Mouse (Mus musculus) midbrain, embryonic 10.5 days (tissue): ENCODE measurements at regions not wholly inside any gene's neighbourhood (a gene's known extent, or its start where the extent isn't known, plus 50 kb on each side); places are given as distances from the start of the nearest gene placed in this dataset.

Experiments
- DNase-seq: peaks from one replicate; pipeline ENCODE4 v3.0.0-alpha.2; 2017; ENCODE audit warnings: low spot score
- H3K27ac ChIP-seq: fragments of 300-500 bp; sonication (generic); replicated peaks from 2 replicates; pipeline ENCODE4 v1.5.1; 2016; ENCODE audit warnings: mild to moderate bottlenecking
- H3K27me3 ChIP-seq: fragments of 300-500 bp; sonication (generic); 2 replicates; pipeline ENCODE4 v1.6.1; 2016; ENCODE audit warnings: low read depth, mild to moderate bottlenecking; ENCODE audit not compliant: poor library complexity, severe bottlenecking
- H3K36me3 ChIP-seq: fragments of 300-500 bp; sonication (generic); 2 replicates; pipeline ENCODE4 v1.6.1; 2016; ENCODE audit warnings: mild to moderate bottlenecking, moderate library complexity
- H3K4me1 ChIP-seq: fragments of 300-500 bp; sonication (generic); 2 replicates; pipeline ENCODE4 v1.6.1; 2016
- H3K4me3 ChIP-seq: fragments of 300-500 bp; sonication (generic); 2 replicates; pipeline ENCODE4 v1.5.1; 2016; ENCODE audit warnings: mild to moderate bottlenecking, moderate library complexity
- H3K9me3 ChIP-seq: fragments of 300-500 bp; sonication (generic); replicated peaks from 2 replicates; pipeline ENCODE4 v1.6.1; 2016; ENCODE audit warnings: mild to moderate bottlenecking
- WGBS: fragments of 180-500 bp; shearing (Covaris S2); methylation state at CpG from one replicate; pipeline ENCODE4 v1.1.7; 2016; 5-methylcytosine and 5-hydroxymethylcytosine counted together

DNA sequence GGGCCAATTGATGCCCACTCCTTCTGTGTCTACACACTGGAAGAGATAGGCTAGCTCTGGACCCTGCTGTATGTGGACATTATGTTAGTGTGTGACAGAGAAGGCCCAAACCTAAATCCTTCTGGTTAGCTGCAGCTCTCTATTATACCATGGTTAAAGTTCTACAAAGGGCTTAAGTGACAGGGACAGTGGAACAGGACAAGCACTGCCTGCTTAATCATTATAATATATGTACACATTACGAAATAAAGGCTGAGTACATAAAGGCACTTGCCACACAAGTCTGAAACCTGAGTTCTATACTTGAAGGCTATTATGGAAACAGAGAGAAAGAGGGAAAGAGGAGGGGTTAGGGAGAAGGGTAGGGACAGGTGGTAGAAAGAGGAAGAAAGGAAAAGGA is 55.2 kb downstream of the Rdh14 start:
- WGBS, result 95% methylated on average over 1 of the region's 1 CpGs
- Histone ChIP-seq H3K9me3 (no peaks in the 10 kb centered on the region), H3K27me3 (peaks cover 30% of the 10 kb centered on the region), H3K27ac (no peak overlapping the region), H3K4me1 (no peaks in the 10 kb centered on the region), H3K4me3 (no peak overlapping the region), H3K36me3 (no peaks in the 10 kb centered on the region)
- no peak for DNase-seq

GRCm38 (mm10) chr12:10457960-10458655 is 67.5 kb downstream of the Rdh14 start:
- H3K4me1 ChIP-seq, result no peaks in the 10 kb centered on the region
- H3K27ac ChIP-seq, result no peak overlapping the region
- H3K36me3 ChIP-seq, result no peaks in the 10 kb centered on the region
- H3K27me3 ChIP-seq, result no peaks in the 10 kb centered on the region
- H3K9me3 ChIP-seq, result no peaks in the 10 kb centered on the region
- 79% methylated on average over 1 of the region's 1 CpGs for WGBS
- no peak for DNase-seq
- H3K4me3 ChIP-seq, result no peak overlapping the region

DNA sequence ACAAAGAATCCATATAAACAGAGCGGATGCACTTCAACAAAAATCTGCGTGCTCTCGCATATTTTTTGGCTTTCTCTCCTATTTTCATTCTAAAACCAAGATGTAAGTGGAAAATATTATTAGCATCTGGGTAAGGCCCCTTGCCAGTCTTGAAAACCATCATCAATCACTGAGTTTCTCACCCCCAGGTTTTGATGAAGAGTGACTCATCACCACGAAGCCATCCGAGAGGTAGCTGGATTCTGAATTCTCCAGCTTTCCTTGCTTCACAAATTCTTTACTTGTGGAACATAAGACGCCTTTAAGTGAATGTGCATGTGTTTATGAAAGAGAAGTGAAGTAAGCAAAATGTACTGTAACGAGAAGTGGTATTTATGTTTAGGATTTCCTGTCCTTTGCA is 71.2 kb downstream of the Rdh14 start:
- 86% methylated on average over 7 of the region's 7 CpGs for WGBS
- no peaks in the 10 kb centered on the region for H3K9me3 ChIP-seq
- no peaks in the 10 kb centered on the region for H3K4me1 ChIP-seq
- no peaks in the 10 kb centered on the region for H3K27me3 ChIP-seq
- no peak overlapping the region for H3K27ac ChIP-seq
- no peak overlapping the region for H3K4me3 ChIP-seq
- H3K36me3 ChIP-seq, result no peaks in the 10 kb centered on the region
- no peak for DNase-seq

- Histone ChIP-seq H3K4me3 (no peak overlapping the region), H3K9me3 (no peaks in the 10 kb centered on the region), H3K4me1 (no peaks in the 10 kb centered on the region), H3K36me3 (no peaks in the 10 kb centered on the region), H3K27me3 (no peaks in the 10 kb centered on the region), H3K27ac (no peak overlapping the region)
- DNase-seq, result no peak
- WGBS, result 54% methylated on average over 3 of the region's 3 CpGs
These were observed 72.4 kb downstream of the Rdh14 start for GRCm38 (mm10) chr12:10462956-10463355.

GRCm38 (mm10) chr12:10473986-10474385 is 83.4 kb downstream of the Rdh14 start:
- Histone ChIP-seq H3K36me3 (no peaks in the 10 kb centered on the region), H3K27ac (no peak overlapping the region), H3K4me3 (no peak overlapping the region), H3K27me3 (no peaks in the 10 kb centered on the region), H3K9me3 (no peaks in the 10 kb centered on the region), H3K4me1 (no peaks in the 10 kb centered on the region)
- 83% methylated on average over 1 of the region's 1 CpGs for WGBS
- DNase-seq, result no peak

DNA sequence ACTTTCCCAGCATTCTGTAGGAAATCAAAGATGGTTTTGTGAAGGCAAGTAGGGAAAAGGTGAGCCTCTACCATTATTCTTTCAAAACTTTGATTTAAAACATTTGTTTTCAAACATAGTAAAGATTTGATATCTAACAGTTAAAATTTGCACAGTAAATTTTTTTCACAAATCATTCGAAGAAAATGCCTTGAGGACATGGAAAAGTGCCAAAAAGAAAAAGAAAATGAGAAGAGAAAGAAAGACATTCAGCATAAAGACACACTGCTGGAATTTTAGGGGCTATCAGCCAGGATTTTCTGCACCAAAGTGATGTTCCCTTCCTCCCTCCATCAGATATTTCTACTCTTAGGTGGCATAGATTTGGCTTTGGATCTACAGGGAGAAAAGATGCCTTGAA is 90.2 kb downstream of the Rdh14 start:
- Histone ChIP-seq H3K27ac (no peak overlapping the region), H3K4me3 (no peak overlapping the region), H3K9me3 (no peaks in the 10 kb centered on the region), H3K36me3 (no peaks in the 10 kb centered on the region), H3K27me3 (no peaks in the 10 kb centered on the region), H3K4me1 (no peaks in the 10 kb centered on the region)
- WGBS, result 80% methylated on average over 1 of the region's 1 CpGs
- DNase-seq, result no peak

- Histone ChIP-seq H3K27ac (no peak overlapping the region), H3K4me3 (no peak overlapping the region), H3K4me1 (no peaks in the 10 kb centered on the region), H3K36me3 (no peaks in the 10 kb centered on the region), H3K27me3 (no peaks in the 10 kb centered on the region), H3K9me3 (no peaks in the 10 kb centered on the region)
- WGBS, result 89% methylated on average over 4 of the region's 4 CpGs
- DNase-seq, result no peak
These were observed 91.9 kb downstream of the Rdh14 start for GRCm38 (mm10) chr12:10482294-10483010.

GRCm38 (mm10) chr12:10506721-10507120 is 116.1 kb downstream of the Rdh14 start:
- H3K9me3 ChIP-seq, result no peaks in the 10 kb centered on the region
- no peaks in the 10 kb centered on the region for H3K4me1 ChIP-seq
- no peak overlapping the region for H3K27ac ChIP-seq
- no peaks in the 10 kb centered on the region for H3K27me3 ChIP-seq
- DNase-seq, result no peak
- no peak overlapping the region for H3K4me3 ChIP-seq
- no peaks in the 10 kb centered on the region for H3K36me3 ChIP-seq

DNA sequence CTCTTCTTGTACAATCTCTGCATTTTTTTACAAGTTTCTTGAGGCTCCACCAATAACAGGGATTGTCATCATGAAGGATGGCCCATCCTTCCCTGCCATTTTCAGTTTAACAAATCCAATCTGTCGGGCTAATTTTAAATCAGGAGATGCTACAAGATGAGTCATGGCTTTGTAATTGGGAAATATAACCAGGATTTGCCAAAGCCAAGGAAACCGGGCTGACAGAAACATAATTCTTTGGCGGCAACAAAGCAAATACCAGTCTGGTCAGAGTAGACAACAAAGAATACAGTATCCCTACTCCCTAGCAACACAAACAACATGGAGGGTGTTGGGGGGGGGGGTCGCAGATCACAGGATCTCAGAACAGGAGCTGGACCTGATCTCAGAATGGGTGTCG is 123.0 kb downstream of the Rdh14 start:
- H3K36me3 ChIP-seq, result no peaks in the 10 kb centered on the region
- H3K9me3 ChIP-seq, result no peaks in the 10 kb centered on the region
- no peaks in the 10 kb centered on the region for H3K27me3 ChIP-seq
- no peaks in the 10 kb centered on the region for H3K4me1 ChIP-seq
- DNase-seq, result no peak
- WGBS, result 89% methylated on average over 5 of the region's 5 CpGs
- no peak overlapping the region for H3K4me3 ChIP-seq
- H3K27ac ChIP-seq, result no peak overlapping the region

DNA sequence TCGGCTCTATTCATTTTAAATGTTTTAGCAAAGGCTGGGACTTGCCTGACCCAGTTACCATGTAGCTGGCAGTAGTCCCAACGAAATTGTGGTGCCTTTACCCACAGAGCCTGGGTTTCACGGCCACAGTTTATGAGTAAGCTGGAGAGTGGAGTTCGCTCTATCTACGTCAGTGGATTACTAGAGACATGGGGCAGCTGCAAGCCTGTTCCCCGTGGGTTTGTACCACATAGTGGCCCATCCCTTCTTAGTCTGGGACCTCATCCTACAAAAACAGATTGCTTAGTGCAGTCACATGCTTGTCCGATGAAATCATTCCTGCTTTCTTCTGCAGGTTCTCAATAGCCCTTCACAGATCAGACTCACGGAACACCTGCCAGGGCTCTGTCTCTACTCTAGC is 123.7 kb downstream of the Rdh14 start:
- Histone ChIP-seq H3K36me3 (no peaks in the 10 kb centered on the region), H3K27ac (no peak overlapping the region), H3K4me1 (no peaks in the 10 kb centered on the region), H3K27me3 (no peaks in the 10 kb centered on the region), H3K4me3 (no peak overlapping the region), H3K9me3 (no peaks in the 10 kb centered on the region)
- 89% methylated on average over 8 of the region's 8 CpGs for WGBS
- no peak for DNase-seq

GRCm38 (mm10) chr12:10524509-10525286 is 134.1 kb downstream of the Rdh14 start:
- WGBS, result 74% methylated on average over 7 of the region's 7 CpGs
- H3K27me3 ChIP-seq, result no peaks in the 10 kb centered on the region

GRCm38 (mm10) chr12:10525934-10526333 is 135.4 kb downstream of the Rdh14 start:
- WGBS, result 91% methylated on average over 4 of the region's 4 CpGs
- no peak for DNase-seq
- H3K27ac ChIP-seq, result no peak overlapping the region
- H3K9me3 ChIP-seq, result no peaks in the 10 kb centered on the region
- H3K36me3 ChIP-seq, result no peaks in the 10 kb centered on the region
- no peaks in the 10 kb centered on the region for H3K4me1 ChIP-seq
- H3K4me3 ChIP-seq, result no peak overlapping the region
- no peaks in the 10 kb centered on the region for H3K27me3 ChIP-seq

More at GRCm38 (mm10) chr12:10524509-10525286, 134.1 kb downstream of the Rdh14 start:
- Histone ChIP-seq H3K9me3 (no peaks in the 10 kb centered on the region), H3K36me3 (no peaks in the 10 kb centered on the region), H3K27ac (no peak overlapping the region), H3K4me3 (no peak overlapping the region), H3K4me1 (no peaks in the 10 kb centered on the region)
- DNase-seq, result no peak

DNA sequence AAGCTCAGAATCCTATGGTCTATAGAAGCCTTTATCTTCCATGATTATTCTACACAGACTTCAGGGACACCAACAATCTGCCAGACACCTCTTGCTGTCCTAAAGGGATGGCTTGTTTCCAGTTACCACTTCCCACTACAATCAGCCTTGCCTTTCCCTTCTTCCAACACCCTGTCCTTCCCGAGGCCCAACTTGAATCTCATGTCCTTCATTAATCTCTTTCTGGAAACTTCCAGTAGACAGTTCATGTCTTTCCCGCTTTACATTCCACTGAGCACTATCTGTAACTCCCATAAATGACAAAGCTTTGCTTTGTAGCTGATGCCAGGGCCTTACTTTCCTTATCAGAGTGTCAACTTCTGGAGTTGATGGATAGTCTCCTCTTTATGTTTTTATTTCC is 138.5 kb downstream of the Rdh14 start:
- 85% methylated on average over 2 of the region's 2 CpGs for WGBS
- no peak overlapping the region for H3K27ac ChIP-seq
- H3K36me3 ChIP-seq, result no peaks in the 10 kb centered on the region
- H3K4me3 ChIP-seq, result no peak overlapping the region
- H3K27me3 ChIP-seq, result no peaks in the 10 kb centered on the region
- H3K4me1 ChIP-seq, result no peaks in the 10 kb centered on the region
- H3K9me3 ChIP-seq, result no peaks in the 10 kb centered on the region
- no peak for DNase-seq
